Mouse (Mus musculus) adrenal gland (tissue): ENCODE results near the gene Slc39a5.

Experiments used
- microRNA-seq, 2 experiments: library from miRNA; unstranded; fragments of <30 nt; microRNA quantifications; one replicate each; pipeline ENCODE4; 2019

Slc39a5 gene

Small RNA genes within 50 kb of the gene (microRNA-seq; reads per million reads assigned to microRNA genes)
- 0 reads per million in 2 experiments for gene Gm25361
- 0 reads per million in 2 experiments for gene Gm26308
- 0.12 to 0.23 reads per million in 2 experiments for gene Mir6914
- gene Mir6915 = 0.23 to 0.99 reads per million in 2 experiments
